Mouse (Mus musculus): Measurements from ENCODE around the gene Gm21293. TPM values are rescaled to one million over a fixed set of nuclear protein-coding genes. Genes with fewer than 3 reads are reported as not detected.
"Not testable (repeated sequence)": the region's sequence is repeated elsewhere in the genome, so short reads cannot be mapped to it uniquely, and the experiment has no call there.

Gene Gm21293
- not detected in 2 replicates for polyA plus RNA-seq (2012; rRNA removed)

DNA sequence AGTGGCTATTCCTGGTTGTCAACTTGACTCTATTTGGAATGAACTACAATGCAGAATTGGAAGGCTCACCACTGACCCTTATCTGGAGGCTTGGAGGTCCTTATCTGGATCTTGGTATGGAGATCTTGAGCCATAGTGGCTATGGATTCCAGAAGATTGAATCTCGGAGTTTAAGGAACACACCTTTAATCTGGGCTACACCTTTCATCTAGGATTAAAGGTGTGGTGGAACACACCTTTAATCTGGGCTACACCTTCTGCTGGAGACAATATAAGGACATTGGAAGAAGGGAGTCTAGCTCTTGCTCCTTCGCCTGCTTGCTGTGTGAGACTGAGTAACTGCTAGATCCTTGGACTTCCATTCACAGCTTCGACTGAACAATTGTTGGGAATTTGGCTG lies at the start of gene Gm21293:
Gm21293 (plus strand) TSS at position 301 of the 400 bp plus-strand sequence.
- H3K27me3 ChIP-seq (ENCODE audit: control insufficient read depth, insufficient read depth, low read length); H3K4me3 ChIP-seq (replicated peaks; ENCODE audit: insufficient read depth, low read depth, low read length); DNase-seq; H3K4me1 ChIP-seq (ENCODE audit: control insufficient read depth, insufficient read depth, low read length); H3K27ac ChIP-seq (ENCODE audit: insufficient read depth, low read length): not testable (repeated sequence)
- no CpG with 5 or more reads among the region's 3 CpGs for WGBS

DNA sequence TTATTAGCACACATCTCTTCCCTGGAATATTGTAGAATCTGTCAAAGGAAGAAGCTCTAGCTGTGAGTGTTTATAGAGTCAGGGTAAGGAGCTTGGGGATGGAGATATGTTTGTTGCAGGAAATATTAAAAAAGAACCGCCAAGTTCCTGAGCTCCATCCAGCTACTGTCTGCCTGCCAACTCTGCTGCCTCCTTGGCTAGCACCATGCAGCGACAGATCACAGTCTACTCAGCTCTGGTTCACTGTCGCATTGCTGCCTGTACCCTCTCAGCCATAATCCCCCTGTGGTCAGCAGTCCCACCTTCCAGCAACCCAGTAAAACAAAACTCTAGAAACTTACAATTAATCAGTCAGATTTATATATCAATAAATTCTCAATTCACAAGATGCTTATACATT lies 32.7 kb upstream of the Gm21293 start:
- DNase-seq: peak; percentile 10 to 19
- Histone ChIP-seq H3K27me3 (ENCODE audit: control insufficient read depth, insufficient read depth, low read length) (no peaks in the 10 kb centered on the region), H3K4me1 (ENCODE audit: control insufficient read depth, insufficient read depth, low read length) (no peaks in the 10 kb centered on the region), H3K4me3 (replicated peaks; ENCODE audit: insufficient read depth, low read depth, low read length) (no peak overlapping the region), H3K27ac (ENCODE audit: insufficient read depth, low read length) (no peak overlapping the region)
- TF ChIP-seq POLR2A (IDR thresholded peaks at IDR 0.05; ENCODE audit: borderline replicate concordance, insufficient read depth, low read length): no peak
- TF ChIP-seq CTCF (IDR thresholded peaks at IDR 0.05; ENCODE audit: borderline replicate concordance, insufficient read depth, low read depth, low read length): no peak
- 6% methylated on average over 3 of the region's 3 CpGs for WGBS

DNA sequence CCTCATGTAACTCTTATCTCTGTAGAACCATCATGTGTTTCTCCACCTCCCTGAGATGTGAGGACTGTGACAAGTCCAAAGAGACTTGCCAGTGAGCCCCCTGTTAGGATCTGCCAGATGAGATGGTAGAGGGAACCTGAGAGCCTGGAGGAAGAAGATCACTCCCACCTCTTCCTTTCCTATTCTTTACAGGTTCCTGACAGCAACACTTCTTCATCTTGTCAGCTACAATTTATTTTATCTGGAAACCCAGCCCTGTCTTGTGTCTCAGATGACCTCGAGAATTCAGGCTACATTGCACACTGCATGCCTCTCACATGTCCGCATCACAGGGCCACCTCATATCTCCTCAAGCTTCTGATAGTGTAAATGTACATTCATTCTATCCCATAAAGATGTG lies 24.5 kb upstream of the Gm21293 start:
- no peak for DNase-seq
- no peaks in the 10 kb centered on the region for H3K27me3 ChIP-seq (ENCODE audit: control insufficient read depth, insufficient read depth, low read length)
- 75% methylated on average over 2 of the region's 2 CpGs for WGBS
- TF ChIP-seq POLR2A (IDR thresholded peaks at IDR 0.05; ENCODE audit: borderline replicate concordance, insufficient read depth, low read length) (no peak), CTCF (IDR thresholded peaks at IDR 0.05; ENCODE audit: borderline replicate concordance, insufficient read depth, low read depth, low read length) (no peak)
- H3K4me1 ChIP-seq (ENCODE audit: control insufficient read depth, insufficient read depth, low read length): no peaks in the 10 kb centered on the region
- H3K27ac ChIP-seq (ENCODE audit: insufficient read depth, low read length): no peak overlapping the region
- no peak overlapping the region for H3K4me3 ChIP-seq (replicated peaks; ENCODE audit: insufficient read depth, low read depth, low read length)

DNA sequence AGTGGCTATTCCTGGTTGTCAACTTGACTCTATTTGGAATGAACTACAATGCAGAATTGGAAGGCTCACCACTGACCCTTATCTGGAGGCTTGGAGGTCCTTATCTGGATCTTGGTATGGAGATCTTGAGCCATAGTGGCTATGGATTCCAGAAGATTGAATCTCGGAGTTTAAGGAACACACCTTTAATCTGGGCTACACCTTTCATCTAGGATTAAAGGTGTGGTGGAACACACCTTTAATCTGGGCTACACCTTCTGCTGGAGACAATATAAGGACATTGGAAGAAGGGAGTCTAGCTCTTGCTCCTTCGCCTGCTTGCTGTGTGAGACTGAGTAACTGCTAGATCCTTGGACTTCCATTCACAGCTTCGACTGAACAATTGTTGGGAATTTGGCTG lies 8.4 kb downstream of the Gm21293 start, which contains the start of gene Gm6763:
Gm6763 (plus strand) TSS at position 301 of the 400 bp plus-strand sequence.
- H3K27me3 ChIP-seq (ENCODE audit: control insufficient read depth, insufficient read depth, low read length); H3K27ac ChIP-seq (ENCODE audit: insufficient read depth, low read length); DNase-seq; H3K4me1 ChIP-seq (ENCODE audit: control insufficient read depth, insufficient read depth, low read length); H3K4me3 ChIP-seq (replicated peaks; ENCODE audit: insufficient read depth, low read depth, low read length): not testable (repeated sequence)
- WGBS: no CpG with 5 or more reads among the region's 3 CpGs

DNA sequence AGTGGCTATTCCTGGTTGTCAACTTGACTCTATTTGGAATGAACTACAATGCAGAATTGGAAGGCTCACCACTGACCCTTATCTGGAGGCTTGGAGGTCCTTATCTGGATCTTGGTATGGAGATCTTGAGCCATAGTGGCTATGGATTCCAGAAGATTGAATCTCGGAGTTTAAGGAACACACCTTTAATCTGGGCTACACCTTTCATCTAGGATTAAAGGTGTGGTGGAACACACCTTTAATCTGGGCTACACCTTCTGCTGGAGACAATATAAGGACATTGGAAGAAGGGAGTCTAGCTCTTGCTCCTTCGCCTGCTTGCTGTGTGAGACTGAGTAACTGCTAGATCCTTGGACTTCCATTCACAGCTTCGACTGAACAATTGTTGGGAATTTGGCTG lies 16.9 kb downstream of the Gm21293 start, which contains the start of gene Gm8764:
Gm8764 (plus strand) TSS at position 301 of the 400 bp plus-strand sequence.
- not testable (repeated sequence) for H3K4me3 ChIP-seq (replicated peaks; ENCODE audit: insufficient read depth, low read depth, low read length); H3K4me1 ChIP-seq (ENCODE audit: control insufficient read depth, insufficient read depth, low read length); DNase-seq; H3K27me3 ChIP-seq (ENCODE audit: control insufficient read depth, insufficient read depth, low read length); H3K27ac ChIP-seq (ENCODE audit: insufficient read depth, low read length)
- no CpG with 5 or more reads among the region's 3 CpGs for WGBS

DNA sequence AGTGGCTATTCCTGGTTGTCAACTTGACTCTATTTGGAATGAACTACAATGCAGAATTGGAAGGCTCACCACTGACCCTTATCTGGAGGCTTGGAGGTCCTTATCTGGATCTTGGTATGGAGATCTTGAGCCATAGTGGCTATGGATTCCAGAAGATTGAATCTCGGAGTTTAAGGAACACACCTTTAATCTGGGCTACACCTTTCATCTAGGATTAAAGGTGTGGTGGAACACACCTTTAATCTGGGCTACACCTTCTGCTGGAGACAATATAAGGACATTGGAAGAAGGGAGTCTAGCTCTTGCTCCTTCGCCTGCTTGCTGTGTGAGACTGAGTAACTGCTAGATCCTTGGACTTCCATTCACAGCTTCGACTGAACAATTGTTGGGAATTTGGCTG lies 25.4 kb downstream of the Gm21293 start, which contains the start of gene Gm21304:
Gm21304 (plus strand) TSS at position 301 of the 400 bp plus-strand sequence.
- H3K27me3 ChIP-seq (ENCODE audit: control insufficient read depth, insufficient read depth, low read length); H3K4me3 ChIP-seq (replicated peaks; ENCODE audit: insufficient read depth, low read depth, low read length); H3K27ac ChIP-seq (ENCODE audit: insufficient read depth, low read length); DNase-seq; H3K4me1 ChIP-seq (ENCODE audit: control insufficient read depth, insufficient read depth, low read length): not testable (repeated sequence)
- no CpG with 5 or more reads among the region's 3 CpGs for WGBS

DNA sequence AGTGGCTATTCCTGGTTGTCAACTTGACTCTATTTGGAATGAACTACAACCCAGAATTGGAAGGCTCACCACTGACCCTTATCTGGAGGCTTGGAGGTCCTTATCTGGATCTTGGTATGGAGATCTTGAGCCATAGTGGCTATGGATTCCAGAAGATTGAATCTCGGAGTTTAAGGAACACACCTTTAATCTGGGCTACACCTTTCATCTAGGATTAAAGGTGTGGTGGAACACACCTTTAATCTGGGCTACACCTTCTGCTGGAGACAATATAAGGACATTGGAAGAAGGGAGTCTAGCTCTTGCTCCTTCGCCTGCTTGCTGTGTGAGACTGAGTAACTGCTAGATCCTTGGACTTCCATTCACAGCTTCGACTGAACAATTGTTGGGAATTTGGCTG lies 33.9 kb downstream of the Gm21293 start, which contains the start of gene Gm21312:
Gm21312 (plus strand) TSS at position 301 of the 400 bp plus-strand sequence.
- no CpG with 5 or more reads among the region's 3 CpGs for WGBS
- not testable (repeated sequence) for H3K27ac ChIP-seq (ENCODE audit: insufficient read depth, low read length); H3K4me1 ChIP-seq (ENCODE audit: control insufficient read depth, insufficient read depth, low read length)

DNA sequence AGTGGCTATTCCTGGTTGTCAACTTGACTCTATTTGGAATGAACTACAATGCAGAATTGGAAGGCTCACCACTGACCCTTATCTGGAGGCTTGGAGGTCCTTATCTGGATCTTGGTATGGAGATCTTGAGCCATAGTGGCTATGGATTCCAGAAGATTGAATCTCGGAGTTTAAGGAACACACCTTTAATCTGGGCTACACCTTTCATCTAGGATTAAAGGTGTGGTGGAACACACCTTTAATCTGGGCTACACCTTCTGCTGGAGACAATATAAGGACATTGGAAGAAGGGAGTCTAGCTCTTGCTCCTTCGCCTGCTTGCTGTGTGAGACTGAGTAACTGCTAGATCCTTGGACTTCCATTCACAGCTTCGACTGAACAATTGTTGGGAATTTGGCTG lies 42.4 kb downstream of the Gm21293 start, which contains the start of gene Gm20765:
Gm20765 (plus strand) TSS at position 301 of the 400 bp plus-strand sequence.
- not testable (repeated sequence) for H3K27ac ChIP-seq (ENCODE audit: insufficient read depth, low read length); H3K4me3 ChIP-seq (replicated peaks; ENCODE audit: insufficient read depth, low read depth, low read length); H3K4me1 ChIP-seq (ENCODE audit: control insufficient read depth, insufficient read depth, low read length); DNase-seq; H3K27me3 ChIP-seq (ENCODE audit: control insufficient read depth, insufficient read depth, low read length)
- no CpG with 5 or more reads among the region's 3 CpGs for WGBS

More for the DNA sequence above, 33.9 kb downstream of the Gm21293 start, which contains the start of gene Gm21312:
- not testable (repeated sequence) for H3K4me3 ChIP-seq (replicated peaks; ENCODE audit: insufficient read depth, low read depth, low read length); DNase-seq; H3K27me3 ChIP-seq (ENCODE audit: control insufficient read depth, insufficient read depth, low read length)

DNA sequence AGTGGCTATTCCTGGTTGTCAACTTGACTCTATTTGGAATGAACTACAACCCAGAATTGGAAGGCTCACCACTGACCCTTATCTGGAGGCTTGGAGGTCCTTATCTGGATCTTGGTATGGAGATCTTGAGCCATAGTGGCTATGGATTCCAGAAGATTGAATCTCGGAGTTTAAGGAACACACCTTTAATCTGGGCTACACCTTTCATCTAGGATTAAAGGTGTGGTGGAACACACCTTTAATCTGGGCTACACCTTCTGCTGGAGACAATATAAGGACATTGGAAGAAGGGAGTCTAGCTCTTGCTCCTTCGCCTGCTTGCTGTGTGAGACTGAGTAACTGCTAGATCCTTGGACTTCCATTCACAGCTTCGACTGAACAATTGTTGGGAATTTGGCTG lies 51.0 kb downstream of the Gm21293 start, which contains the start of gene Gm4340:
Gm4340 (plus strand) TSS at position 301 of the 400 bp plus-strand sequence.
- not testable (repeated sequence) for H3K27ac ChIP-seq (ENCODE audit: insufficient read depth, low read length); H3K27me3 ChIP-seq (ENCODE audit: control insufficient read depth, insufficient read depth, low read length); H3K4me3 ChIP-seq (replicated peaks; ENCODE audit: insufficient read depth, low read depth, low read length); DNase-seq; H3K4me1 ChIP-seq (ENCODE audit: control insufficient read depth, insufficient read depth, low read length)
- WGBS: no CpG with 5 or more reads among the region's 3 CpGs

Other genes with a start within 250 kb of the Gm21293 start
- not detected in 2 replicates for gene Gm6763, start 8.5 kb downstream of the Gm21293 start, polyA plus RNA-seq (2012; rRNA removed)
- gene Gm8764, start 17.0 kb downstream of the Gm21293 start, polyA plus RNA-seq (2012; rRNA removed): not detected in 2 replicates
- gene Gm21304, start 25.5 kb downstream of the Gm21293 start, polyA plus RNA-seq (2012; rRNA removed): not detected in 2 replicates
- gene Gm21312, start 34.0 kb downstream of the Gm21293 start, polyA plus RNA-seq (2012; rRNA removed): not detected in 2 replicates
- not detected in 2 replicates for gene Gm20765, start 42.5 kb downstream of the Gm21293 start, polyA plus RNA-seq (2012; rRNA removed)
- not detected in 2 replicates for gene Gm4340, start 51.1 kb downstream of the Gm21293 start, polyA plus RNA-seq (2012; rRNA removed)